Mouse (Mus musculus): ENCODE data around the gene Creb3l1. TPM values are rescaled to one million over a fixed set of nuclear protein-coding genes. Genes with fewer than 3 reads are reported as not detected.

Gene Creb3l1
- polyA plus RNA-seq, 1 experiment: 8.9 TPM

DNA sequence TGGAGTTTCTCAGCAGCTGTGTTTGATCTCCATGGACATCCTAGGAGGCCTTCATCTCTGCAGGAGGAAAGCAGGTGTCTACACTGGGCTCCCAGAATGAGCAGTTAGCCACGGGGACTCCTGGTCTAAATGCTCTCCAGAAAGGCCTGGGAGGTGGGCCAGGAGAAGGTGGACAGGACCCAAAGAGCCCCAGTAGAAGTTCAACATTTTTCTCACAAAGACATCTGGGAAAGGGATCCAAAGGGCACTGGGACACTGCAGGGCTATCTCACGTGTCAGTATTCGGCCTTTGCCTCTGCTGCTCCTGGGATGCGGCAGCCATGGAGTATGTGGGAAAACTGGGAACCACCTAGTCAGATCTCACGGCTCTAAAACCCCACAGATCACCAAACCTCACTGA is 38.8 kb upstream of the Creb3l1 start:
- 52% methylated on average over 5 of the region's 5 CpGs for WGBS
- TF ChIP-seq POLR2A (IDR thresholded peaks at IDR 0.05; ENCODE audit: low read depth, low read length) (no peak), CTCF (conservative IDR thresholded peaks at IDR 0.05; ENCODE audit: insufficient read depth, insufficient read length, low read depth, low read length) (no peak)
- peak; percentile 84 for DNase-seq

DNA sequence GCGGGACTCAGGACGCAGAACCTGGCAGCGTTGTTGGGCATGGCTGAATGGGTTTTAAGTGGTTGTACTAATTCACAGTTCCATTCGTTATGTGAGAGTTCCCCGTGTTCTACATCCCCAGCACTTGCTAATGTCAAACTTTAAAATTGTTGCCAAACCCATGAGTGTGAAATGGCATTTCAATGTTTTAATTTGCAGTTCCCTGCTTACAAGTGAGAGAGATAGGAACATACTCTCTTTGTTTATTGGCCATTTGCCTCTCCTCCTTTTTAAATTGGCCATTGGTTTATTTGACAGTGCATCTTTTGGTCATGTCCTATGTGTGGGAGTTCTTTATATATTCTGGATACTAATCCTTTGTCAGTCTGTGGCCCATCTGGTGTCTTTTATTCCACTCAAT is 37.0 kb upstream of the Creb3l1 start:
- Histone ChIP-seq H3K27me3 (replicated peaks; ENCODE audit: control insufficient read depth, insufficient read depth, low read length) (no peaks in the 10 kb centered on the region), H3K4me1 (ENCODE audit: control insufficient read depth, insufficient read depth, low read length) (peaks cover 4% of the 10 kb centered on the region; the same call in 1 of the 2 replicates), H3K36me3 (ENCODE audit: control insufficient read depth, insufficient read depth, low read length) (no peaks in the 10 kb centered on the region), H3K4me3 (ENCODE audit: insufficient read depth, low read depth, low read length) (no peak overlapping the region), H3K27ac (ENCODE audit: insufficient read depth, low read depth, low read length) (no peak overlapping the region)
- no peak for TF ChIP-seq POLR2A (IDR thresholded peaks at IDR 0.05; ENCODE audit: low read depth, low read length)
- TF ChIP-seq CTCF (conservative IDR thresholded peaks at IDR 0.05; ENCODE audit: insufficient read depth, insufficient read length, low read depth, low read length): no peak
- 76% methylated on average over 5 of the region's 5 CpGs for WGBS
- DNase-seq: no peak

More for the DNA sequence above, 38.8 kb upstream of the Creb3l1 start:
- Histone ChIP-seq H3K36me3 (ENCODE audit: control insufficient read depth, insufficient read depth, low read length) (no peaks in the 10 kb centered on the region), H3K4me1 (ENCODE audit: control insufficient read depth, insufficient read depth, low read length) (peaks cover 4% of the 10 kb centered on the region; the same call in 1 of the 2 replicates), H3K27me3 (replicated peaks; ENCODE audit: control insufficient read depth, insufficient read depth, low read length) (no peaks in the 10 kb centered on the region), H3K4me3 (ENCODE audit: insufficient read depth, low read depth, low read length) (no peak overlapping the region), H3K27ac (ENCODE audit: insufficient read depth, low read depth, low read length) (no peak overlapping the region)

GRCm38 (mm10) chr2:92060291-92060690 is 36.0 kb upstream of the Creb3l1 start:
- peak overlapping the region; percentile 44; the same call in 1 of the 2 replicates for H3K4me3 ChIP-seq (ENCODE audit: insufficient read depth, low read depth, low read length)
- no peaks in the 10 kb centered on the region for H3K36me3 ChIP-seq (ENCODE audit: control insufficient read depth, insufficient read depth, low read length)
- TF ChIP-seq POLR2A (IDR thresholded peaks at IDR 0.05; ENCODE audit: low read depth, low read length) (no peak), CTCF (conservative IDR thresholded peaks at IDR 0.05; ENCODE audit: insufficient read depth, insufficient read length, low read depth, low read length) (no peak)
- no peak overlapping the region for H3K27ac ChIP-seq (ENCODE audit: insufficient read depth, low read depth, low read length)
- WGBS: 38% methylated on average over 6 of the region's 6 CpGs
- DNase-seq: peak; percentile 74
- no peaks in the 10 kb centered on the region for H3K27me3 ChIP-seq (replicated peaks; ENCODE audit: control insufficient read depth, insufficient read depth, low read length)
- peaks cover 9% of the 10 kb centered on the region; the same call in 1 of the 2 replicates for H3K4me1 ChIP-seq (ENCODE audit: control insufficient read depth, insufficient read depth, low read length)

DNA sequence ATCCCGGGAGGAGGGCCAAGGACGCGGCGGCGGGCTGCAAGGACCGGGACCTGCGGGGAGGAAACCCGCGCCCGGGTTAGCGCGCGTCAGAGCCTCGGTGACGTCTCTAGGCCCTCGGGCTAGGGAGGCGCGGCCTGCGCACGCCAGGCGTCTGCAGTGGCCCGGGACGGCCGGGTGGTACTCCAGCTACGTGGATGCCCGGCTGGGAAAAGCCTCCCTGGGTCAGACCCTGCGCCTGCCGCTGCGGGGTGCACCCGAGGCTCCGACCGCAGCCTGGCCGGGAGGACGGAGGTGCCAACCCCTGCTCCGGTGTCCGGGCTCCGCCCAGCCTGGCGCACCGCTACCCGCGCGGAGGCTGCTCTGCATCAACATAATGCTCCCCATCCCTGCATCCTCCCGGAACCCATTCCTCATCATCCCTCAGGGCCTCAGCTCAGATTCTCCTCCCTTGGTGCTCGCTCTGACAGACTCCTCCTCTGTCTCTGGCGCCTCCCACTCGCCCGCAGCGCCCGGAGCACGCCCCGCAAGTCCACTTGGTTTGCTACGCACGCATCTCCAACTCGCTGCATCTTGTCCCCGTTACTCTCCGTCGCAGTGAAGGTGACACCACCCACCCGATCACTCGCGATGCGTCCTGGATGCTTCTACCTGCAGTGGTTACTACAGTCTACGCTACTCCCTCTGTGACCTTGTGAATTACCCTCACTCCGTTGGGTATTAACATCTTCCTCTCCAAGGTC is 35.3 kb upstream of the Creb3l1 start:
- DNase-seq: peak; percentile 61
- TF ChIP-seq CTCF (conservative IDR thresholded peaks at IDR 0.05; ENCODE audit: insufficient read depth, insufficient read length, low read depth, low read length) (no peak), POLR2A (IDR thresholded peaks at IDR 0.05; ENCODE audit: low read depth, low read length) (no peak)
- H3K27me3 ChIP-seq (replicated peaks; ENCODE audit: control insufficient read depth, insufficient read depth, low read length): no peaks in the 10 kb centered on the region
- peaks cover 9% of the 10 kb centered on the region; the same call in 1 of the 2 replicates for H3K4me1 ChIP-seq (ENCODE audit: control insufficient read depth, insufficient read depth, low read length)
- WGBS: under 1% methylated on average over 63 of the region's 63 CpGs
- H3K36me3 ChIP-seq (ENCODE audit: control insufficient read depth, insufficient read depth, low read length): no peaks in the 10 kb centered on the region
- H3K27ac ChIP-seq (ENCODE audit: insufficient read depth, low read depth, low read length): no peak overlapping the region
- peak overlapping the region; percentile 44 for H3K4me3 ChIP-seq (ENCODE audit: insufficient read depth, low read depth, low read length)

DNA sequence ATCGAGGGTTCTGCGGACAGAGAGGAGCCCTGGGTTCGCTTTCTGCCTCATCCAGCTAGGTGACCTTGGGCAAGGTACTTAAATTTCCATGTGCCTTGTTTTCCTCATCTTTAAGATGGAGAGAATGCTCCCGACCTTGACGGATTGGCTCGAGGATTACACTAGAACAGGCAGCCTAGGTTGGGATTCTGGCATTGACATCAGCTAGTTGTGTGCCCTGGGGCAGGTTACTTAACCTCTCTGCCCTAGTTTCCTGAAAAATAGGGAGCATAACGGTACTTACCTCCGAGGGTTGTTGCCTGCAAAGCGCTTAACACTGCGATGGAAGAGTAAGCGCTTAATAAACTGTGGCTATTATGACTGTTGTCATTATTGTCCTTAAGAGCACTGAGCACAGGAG is 34.6 kb upstream of the Creb3l1 start:
- no peak for DNase-seq
- peaks cover 9% of the 10 kb centered on the region; the same call in 1 of the 2 replicates for H3K4me1 ChIP-seq (ENCODE audit: control insufficient read depth, insufficient read depth, low read length)
- WGBS: 3% methylated on average over 11 of the region's 11 CpGs
- H3K27ac ChIP-seq (ENCODE audit: insufficient read depth, low read depth, low read length): no peak overlapping the region
- H3K27me3 ChIP-seq (replicated peaks; ENCODE audit: control insufficient read depth, insufficient read depth, low read length): no peaks in the 10 kb centered on the region
- no peaks in the 10 kb centered on the region for H3K36me3 ChIP-seq (ENCODE audit: control insufficient read depth, insufficient read depth, low read length)
- peak overlapping the region; percentile 60 for H3K4me3 ChIP-seq (ENCODE audit: insufficient read depth, low read depth, low read length)
- TF ChIP-seq POLR2A (IDR thresholded peaks at IDR 0.05; ENCODE audit: low read depth, low read length) (no peak), CTCF (conservative IDR thresholded peaks at IDR 0.05; ENCODE audit: insufficient read depth, insufficient read length, low read depth, low read length) (no peak)

- H3K36me3 ChIP-seq (ENCODE audit: control insufficient read depth, insufficient read depth, low read length): no peaks in the 10 kb centered on the region
- H3K4me3 ChIP-seq (ENCODE audit: insufficient read depth, low read depth, low read length): peak overlapping the region; percentile 60
- WGBS: under 1% methylated on average over 29 of the region's 29 CpGs
- DNase-seq: peak; percentile 94
- peaks cover 9% of the 10 kb centered on the region; the same call in 1 of the 2 replicates for H3K4me1 ChIP-seq (ENCODE audit: control insufficient read depth, insufficient read depth, low read length)
- H3K27me3 ChIP-seq (replicated peaks; ENCODE audit: control insufficient read depth, insufficient read depth, low read length): no peaks in the 10 kb centered on the region
- TF ChIP-seq POLR2A (IDR thresholded peaks at IDR 0.05; ENCODE audit: low read depth, low read length) (no peak), CTCF (conservative IDR thresholded peaks at IDR 0.05; ENCODE audit: insufficient read depth, insufficient read length, low read depth, low read length) (peak; percentile 93)
- no peak overlapping the region for H3K27ac ChIP-seq (ENCODE audit: insufficient read depth, low read depth, low read length)
These were observed 34.2 kb upstream of the Creb3l1 start for GRCm38 (mm10) chr2:92058469-92058868.

- no peak for DNase-seq
- Histone ChIP-seq H3K27ac (ENCODE audit: insufficient read depth, low read depth, low read length) (no peak overlapping the region), H3K4me3 (ENCODE audit: insufficient read depth, low read depth, low read length) (no peak overlapping the region), H3K36me3 (ENCODE audit: control insufficient read depth, insufficient read depth, low read length) (no peaks in the 10 kb centered on the region), H3K4me1 (ENCODE audit: control insufficient read depth, insufficient read depth, low read length) (peaks cover 9% of the 10 kb centered on the region; the same call in 1 of the 2 replicates), H3K27me3 (replicated peaks; ENCODE audit: control insufficient read depth, insufficient read depth, low read length) (no peaks in the 10 kb centered on the region)
- WGBS: 89% methylated on average over 13 of the region's 13 CpGs
- TF ChIP-seq CTCF (conservative IDR thresholded peaks at IDR 0.05; ENCODE audit: insufficient read depth, insufficient read length, low read depth, low read length): no peak
- no peak for TF ChIP-seq POLR2A (IDR thresholded peaks at IDR 0.05; ENCODE audit: low read depth, low read length)
These were observed 32.5 kb upstream of the Creb3l1 start for GRCm38 (mm10) chr2:92056760-92057159.
